Mouse (Mus musculus): ENCODE data around the gene Ybx2. TPM values are rescaled to one million over a fixed set of nuclear protein-coding genes. Genes with fewer than 3 reads are reported as not detected.

Gene Ybx2
- polyA plus RNA-seq, 1 experiment from 2014 or later = 6.2 TPM

DNA sequence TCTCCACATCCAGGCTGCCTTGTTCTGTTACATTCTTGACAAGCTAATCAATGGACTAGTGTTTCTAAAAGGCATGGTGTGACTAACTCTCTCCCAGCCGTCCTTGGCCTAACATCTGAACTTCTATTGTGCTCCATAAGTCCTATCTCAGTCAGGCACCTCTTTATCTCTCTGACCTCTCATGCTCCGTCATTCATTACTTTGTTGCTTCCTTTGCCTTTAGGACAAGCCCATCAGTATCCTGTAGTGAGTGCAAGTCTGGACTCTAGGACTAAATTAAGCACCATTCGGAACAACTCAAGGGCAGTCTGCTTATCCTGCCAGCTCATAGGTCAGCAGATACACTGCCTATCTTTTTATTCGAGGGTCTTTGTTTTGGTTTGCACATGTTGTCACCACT is 40.7 kb downstream of the Ybx2 start:
- H3K36me3 ChIP-seq (ENCODE audit: control insufficient read depth, insufficient read depth, low read length) = peaks cover 14% of the 10 kb centered on the region
- no peak overlapping the region for H3K9ac ChIP-seq (ENCODE audit: low read depth, low read length)
- WGBS = 89% methylated on average over 4 of the region's 4 CpGs
- H3K4me2 ChIP-seq (ENCODE audit: low read length) = no peak overlapping the region
- H3K4me1 ChIP-seq (ENCODE audit: control insufficient read depth, insufficient read depth, low read depth, low read length) = peaks cover 10% of the 10 kb centered on the region
- H3K4me3 ChIP-seq (ENCODE audit: low read length) = no peak overlapping the region
- H3K9me3 ChIP-seq (ENCODE audit: control insufficient read depth, low read length) = no peaks in the 10 kb centered on the region
- no peaks in the 10 kb centered on the region for H3K27me3 ChIP-seq (replicated peaks; ENCODE audit: control insufficient read depth, insufficient read depth, low read length)
- no peak for ATAC-seq
- H3K27ac ChIP-seq (ENCODE audit: low read depth, low read length) = no peak overlapping the region

- H3K27me3 ChIP-seq (replicated peaks; ENCODE audit: control insufficient read depth, insufficient read depth, low read length) = no peaks in the 10 kb centered on the region
- H3K9me3 ChIP-seq (ENCODE audit: control insufficient read depth, low read length) = no peaks in the 10 kb centered on the region
- peak overlapping the region; percentile 99 for H3K27ac ChIP-seq (ENCODE audit: low read depth, low read length)
- H3K4me3 ChIP-seq (ENCODE audit: low read length) = peak overlapping the region; percentile 90
- 2% methylated on average over 16 of the region's 16 CpGs for WGBS
- peak overlapping the region; percentile 82 for H3K9ac ChIP-seq (ENCODE audit: low read depth, low read length)
- ATAC-seq = peak; percentile 1; the same call in 1 of the 2 replicates
- H3K4me2 ChIP-seq (ENCODE audit: low read length) = peak overlapping the region; percentile 91
- H3K36me3 ChIP-seq (ENCODE audit: control insufficient read depth, insufficient read depth, low read length) = peaks cover 14% of the 10 kb centered on the region
- H3K4me1 ChIP-seq (ENCODE audit: control insufficient read depth, insufficient read depth, low read depth, low read length) = peaks cover 30% of the 10 kb centered on the region
These were observed 44.2 kb downstream of the Ybx2 start for GRCm38 (mm10) chr11:69979827-69980195.

GRCm38 (mm10) chr11:69980196-69981140 is 44.9 kb downstream of the Ybx2 start:
- H3K4me3 ChIP-seq (ENCODE audit: low read length) = peak overlapping the region; percentile 90
- H3K9ac ChIP-seq (ENCODE audit: low read depth, low read length) = peak overlapping the region; percentile 96
- H3K36me3 ChIP-seq (ENCODE audit: control insufficient read depth, insufficient read depth, low read length) = peaks cover 16% of the 10 kb centered on the region
- H3K27ac ChIP-seq (ENCODE audit: low read depth, low read length) = peak overlapping the region; percentile 99
- H3K27me3 ChIP-seq (replicated peaks; ENCODE audit: control insufficient read depth, insufficient read depth, low read length) = no peaks in the 10 kb centered on the region
- H3K9me3 ChIP-seq (ENCODE audit: control insufficient read depth, low read length) = no peaks in the 10 kb centered on the region
- peak; percentile 94 for ATAC-seq
- H3K4me2 ChIP-seq (ENCODE audit: low read length) = peak overlapping the region; percentile 91
- WGBS = under 1% methylated on average over 44 of the region's 60 CpGs
- peaks cover 30% of the 10 kb centered on the region for H3K4me1 ChIP-seq (ENCODE audit: control insufficient read depth, insufficient read depth, low read depth, low read length)

DNA sequence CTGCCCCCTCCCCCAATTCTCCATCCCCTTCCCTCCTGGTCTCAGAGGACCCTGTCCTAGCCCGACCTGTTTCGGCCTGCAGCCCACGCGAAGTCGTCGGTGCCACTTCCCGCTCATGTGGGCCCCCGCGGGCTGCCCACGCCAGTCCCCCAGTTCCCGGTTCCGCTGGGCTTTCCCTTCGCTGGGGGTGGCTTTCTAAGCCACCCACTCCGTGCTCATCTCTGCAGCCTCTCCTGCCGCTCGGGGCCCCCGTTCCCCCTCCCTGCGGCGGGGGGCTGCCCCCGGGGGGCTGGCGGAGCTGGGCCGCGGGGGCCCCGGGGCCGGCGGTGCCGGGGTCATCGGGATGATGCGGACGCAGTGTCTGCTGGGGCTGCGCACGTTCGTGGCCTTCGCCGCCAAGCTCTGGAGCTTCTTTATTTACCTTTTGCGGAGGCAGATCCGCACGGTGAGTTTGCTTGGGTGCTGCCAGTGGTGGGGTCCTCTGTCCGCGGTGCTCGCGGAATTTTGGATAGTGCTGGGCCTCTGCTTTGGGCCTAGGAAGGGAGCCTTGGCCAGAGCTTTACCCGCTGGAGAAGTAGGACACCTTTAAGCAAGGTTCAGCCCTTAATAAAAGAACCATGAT is 45.7 kb downstream of the Ybx2 start, which contains the start of gene Ctdnep1:
TSS of gene Ctdnep1 (plus strand) at position 16 of the 622 bp plus-strand sequence.
- WGBS = 0% methylated on average over 31 of the region's 43 CpGs
- H3K4me3 ChIP-seq (ENCODE audit: low read length) = peak within 1 kb of the TSS; percentile 90
- H3K27me3 ChIP-seq (replicated peaks; ENCODE audit: control insufficient read depth, insufficient read depth, low read length) = no peaks in the 10 kb centered on the region
- peak; percentile 36; the same call in 1 of the 2 replicates for ATAC-seq
- H3K36me3 ChIP-seq (ENCODE audit: control insufficient read depth, insufficient read depth, low read length) = peaks cover 17% of the 10 kb centered on the region
- H3K9me3 ChIP-seq (ENCODE audit: control insufficient read depth, low read length) = no peaks in the 10 kb centered on the region
- peak within 1 kb of the TSS; percentile 99 for H3K27ac ChIP-seq (ENCODE audit: low read depth, low read length)
- peaks cover 30% of the 10 kb centered on the region for H3K4me1 ChIP-seq (ENCODE audit: control insufficient read depth, insufficient read depth, low read depth, low read length)
- H3K9ac ChIP-seq (ENCODE audit: low read depth, low read length) = peak within 1 kb of the TSS; percentile 96
- peak within 1 kb of the TSS; percentile 91 for H3K4me2 ChIP-seq (ENCODE audit: low read length)

DNA sequence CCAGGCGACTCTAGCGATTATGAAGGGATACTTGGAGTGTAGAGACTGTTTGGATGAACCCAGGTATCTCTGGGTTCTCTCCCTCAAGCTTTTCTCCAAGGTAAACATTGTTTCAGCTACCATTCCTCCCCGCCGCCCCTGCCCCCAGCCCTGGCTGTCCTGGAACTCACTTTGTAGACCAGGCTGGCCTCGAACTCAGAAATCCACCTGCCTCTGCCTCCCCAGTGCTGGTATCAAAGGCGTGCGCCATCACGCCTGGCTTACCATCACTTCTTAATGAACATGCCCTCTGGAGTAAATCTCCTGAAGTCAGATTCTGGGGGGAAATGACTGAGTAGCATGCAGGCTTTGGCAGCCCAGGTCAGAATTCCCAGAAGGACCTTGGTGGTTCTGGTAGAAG is 46.6 kb downstream of the Ybx2 start, which contains the start of gene Elp5:
TSS of gene Elp5 (minus strand) at position 293 of the 400 bp plus-strand sequence.
- WGBS = 64% methylated on average over 8 of the region's 8 CpGs
- Histone ChIP-seq H3K4me3 (ENCODE audit: low read length) (peak within 1 kb of the TSS; percentile 90), H3K9ac (ENCODE audit: low read depth, low read length) (peak within 1 kb of the TSS; percentile 96), H3K4me1 (ENCODE audit: control insufficient read depth, insufficient read depth, low read depth, low read length) (peaks cover 30% of the 10 kb centered on the region), H3K4me2 (ENCODE audit: low read length) (peak within 1 kb of the TSS; percentile 91), H3K36me3 (ENCODE audit: control insufficient read depth, insufficient read depth, low read length) (peaks cover 16% of the 10 kb centered on the region), H3K27ac (ENCODE audit: low read depth, low read length) (peak within 1 kb of the TSS; percentile 99), H3K9me3 (ENCODE audit: control insufficient read depth, low read length) (no peaks in the 10 kb centered on the region), H3K27me3 (replicated peaks; ENCODE audit: control insufficient read depth, insufficient read depth, low read length) (no peaks in the 10 kb centered on the region)
- no peak for ATAC-seq

DNA sequence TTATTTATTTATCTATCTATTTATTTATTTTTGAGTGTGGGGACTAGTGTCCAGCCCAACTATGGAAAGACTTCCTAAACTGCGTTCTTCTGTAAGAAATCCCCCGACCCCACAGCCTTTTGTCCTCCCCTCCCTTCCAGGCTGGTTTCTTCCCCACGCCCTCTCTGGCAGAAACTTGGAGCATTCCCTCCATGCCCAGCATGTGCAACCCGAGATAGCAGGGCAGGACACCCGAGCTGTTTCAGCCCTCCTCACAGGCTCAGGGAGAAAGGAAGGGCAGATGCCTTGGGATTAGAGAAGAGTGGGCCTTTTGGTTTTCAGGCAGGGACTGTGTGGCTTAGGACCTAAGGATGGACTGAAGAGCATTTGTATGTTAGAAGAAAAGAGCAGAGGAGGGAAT is 47.3 kb downstream of the Ybx2 start:
- H3K36me3 ChIP-seq (ENCODE audit: control insufficient read depth, insufficient read depth, low read length) = peaks cover 20% of the 10 kb centered on the region
- ATAC-seq = no peak
- no peaks in the 10 kb centered on the region for H3K9me3 ChIP-seq (ENCODE audit: control insufficient read depth, low read length)
- peak overlapping the region; percentile 22 for H3K4me3 ChIP-seq (ENCODE audit: low read length)
- H3K4me1 ChIP-seq (ENCODE audit: control insufficient read depth, insufficient read depth, low read depth, low read length) = peaks cover 30% of the 10 kb centered on the region
- H3K9ac ChIP-seq (ENCODE audit: low read depth, low read length) = peak overlapping the region; percentile 51
- H3K27me3 ChIP-seq (replicated peaks; ENCODE audit: control insufficient read depth, insufficient read depth, low read length) = no peaks in the 10 kb centered on the region
- peak overlapping the region; percentile 91 for H3K4me2 ChIP-seq (ENCODE audit: low read length)
- WGBS = 31% methylated on average over 5 of the region's 5 CpGs
- H3K27ac ChIP-seq (ENCODE audit: low read depth, low read length) = no peak overlapping the region

DNA sequence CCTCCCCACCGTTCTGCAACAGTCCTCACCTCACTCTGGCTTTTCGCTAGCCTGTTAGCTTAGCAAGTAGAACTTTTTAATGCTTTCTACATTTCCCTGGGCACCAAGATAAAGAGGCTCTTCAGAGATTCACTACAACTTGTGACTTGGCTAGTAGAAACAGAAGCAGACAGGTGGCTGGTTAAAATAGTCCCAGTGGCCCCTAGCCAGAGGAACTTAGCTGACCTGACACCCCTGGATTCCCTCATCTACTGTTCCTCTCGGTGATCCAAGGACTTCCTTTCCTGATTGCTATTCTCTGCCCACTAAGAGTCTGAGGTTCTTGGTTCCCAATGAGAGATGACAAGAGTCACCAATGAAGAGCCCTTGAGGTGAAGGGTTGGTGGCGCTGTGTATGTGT is 47.8 kb downstream of the Ybx2 start:
- 90% methylated on average over 4 of the region's 4 CpGs for WGBS
- no peak overlapping the region for H3K27ac ChIP-seq (ENCODE audit: low read depth, low read length)
- H3K9ac ChIP-seq (ENCODE audit: low read depth, low read length) = no peak overlapping the region; the same call in 1 of the 2 replicates
- H3K9me3 ChIP-seq (ENCODE audit: control insufficient read depth, low read length) = no peaks in the 10 kb centered on the region
- no peak overlapping the region for H3K4me3 ChIP-seq (ENCODE audit: low read length)
- no peak for ATAC-seq
- H3K27me3 ChIP-seq (replicated peaks; ENCODE audit: control insufficient read depth, insufficient read depth, low read length) = no peaks in the 10 kb centered on the region
- peaks cover 30% of the 10 kb centered on the region for H3K4me1 ChIP-seq (ENCODE audit: control insufficient read depth, insufficient read depth, low read depth, low read length)
- H3K36me3 ChIP-seq (ENCODE audit: control insufficient read depth, insufficient read depth, low read length) = peaks cover 23% of the 10 kb centered on the region
- H3K4me2 ChIP-seq (ENCODE audit: low read length) = peak overlapping the region; percentile 91

GRCm38 (mm10) chr11:69984431-69984830 is 48.8 kb downstream of the Ybx2 start:
- WGBS = 93% methylated on average over 8 of the region's 8 CpGs
- Histone ChIP-seq H3K9ac (ENCODE audit: low read depth, low read length) (no peak overlapping the region), H3K4me1 (ENCODE audit: control insufficient read depth, insufficient read depth, low read depth, low read length) (peaks cover 22% of the 10 kb centered on the region), H3K9me3 (ENCODE audit: control insufficient read depth, low read length) (no peaks in the 10 kb centered on the region), H3K36me3 (ENCODE audit: control insufficient read depth, insufficient read depth, low read length) (peaks cover 34% of the 10 kb centered on the region), H3K27me3 (replicated peaks; ENCODE audit: control insufficient read depth, insufficient read depth, low read length) (no peaks in the 10 kb centered on the region), H3K4me3 (ENCODE audit: low read length) (no peak overlapping the region), H3K27ac (ENCODE audit: low read depth, low read length) (no peak overlapping the region), H3K4me2 (ENCODE audit: low read length) (no peak overlapping the region)
- ATAC-seq = no peak

- H3K9ac ChIP-seq (ENCODE audit: low read depth, low read length) = no peak overlapping the region
- H3K27me3 ChIP-seq (replicated peaks; ENCODE audit: control insufficient read depth, insufficient read depth, low read length) = no peaks in the 10 kb centered on the region
- H3K4me1 ChIP-seq (ENCODE audit: control insufficient read depth, insufficient read depth, low read depth, low read length) = peaks cover 12% of the 10 kb centered on the region
- no peak overlapping the region for H3K4me2 ChIP-seq (ENCODE audit: low read length)
- WGBS = 90% methylated on average over 8 of the region's 8 CpGs
- no peak overlapping the region for H3K4me3 ChIP-seq (ENCODE audit: low read length)
- 0 out of 2 replicates have a peak, but pooled peaks have one; percentile 5 for ATAC-seq
- H3K9me3 ChIP-seq (ENCODE audit: control insufficient read depth, low read length) = no peaks in the 10 kb centered on the region
- peaks cover 45% of the 10 kb centered on the region for H3K36me3 ChIP-seq (ENCODE audit: control insufficient read depth, insufficient read depth, low read length)
- no peak overlapping the region for H3K27ac ChIP-seq (ENCODE audit: low read depth, low read length)
These were observed 54.4 kb downstream of the Ybx2 start for GRCm38 (mm10) chr11:69989949-69990348.
